In genomic region chr10:12919287-12919686, GRCm38 (mm10) we compare ENCODE assay signal across 9 mouse cellular contexts. TPM values are rescaled to one million over a fixed set of nuclear protein-coding genes. Genes with fewer than 3 reads are reported as not detected.
A peak's percentile ranks its signal among the peaks of the same experiment; 100 is the strongest.
DNase-seq lines count a peak whose midpoint lies in the region; ATAC-seq and TF ChIP-seq lines count a peak whose summit lies in the region.
"Had no signal": no experiment of that assay in that cellular context is flagged by ENCODE, and none has a peak within 500 bp of the region (broad histone marks: within the 10 kb centered on the region; RNA-seq: fewer than 3 reads in every experiment).

No protein-coding gene starts in this region.

- peaks cover 27% of the 10 kb centered on the region for H3K4me1 ChIP-seq in hindbrain, embryonic 10.5 days (replicated peaks)
- H3K4me1 ChIP-seq in hindbrain, embryonic 12.5 days, result peaks cover 8% of the 10 kb centered on the region
- H3K4me1 ChIP-seq in small intestine, adult 2 months (ENCODE audit: control insufficient read depth, insufficient read depth, insufficient read length, low read length), result peaks cover 6% of the 10 kb centered on the region; the same call in 1 of the 2 replicates

- H3K9me3 ChIP-seq in hindbrain, embryonic 10.5 days, result no peaks in the 10 kb centered on the region
- no peaks in the 10 kb centered on the region for H3K9me3 ChIP-seq in hindbrain, embryonic 12.5 days (replicated peaks)
- H3K9me3 ChIP-seq: heart, embryonic 13.5 days had no signal

- DNase-seq in hindbrain, embryonic 10.5 days (ENCODE audit: low spot score), result peak; percentile 31
- DNase-seq in Patski (ENCODE audit: low read depth, low spot score) (peak; percentile 75), liver (peak; percentile 40)
- DNase-seq in heart, adult 18-20 months, result peak; percentile 51 to 68
- no peak for DNase-seq in right cerebral cortex, adult 18-20 months
- DNase-seq in testis, postnatal 14 days (ENCODE audit: low spot score), result no peak

- no peak for TF ChIP-seq POLR2A in small intestine, adult 2 months (IDR thresholded peaks at IDR 0.05; ENCODE audit: low read depth, low read length)

- H3K4me3 ChIP-seq in hindbrain, embryonic 10.5 days, result no peak overlapping the region
- no peak overlapping the region for H3K4me3 ChIP-seq in hindbrain, embryonic 12.5 days
- H3K4me3 ChIP-seq in small intestine, adult 2 months (ENCODE audit: low read depth, low read length), result no peak overlapping the region
- H3K4me3 ChIP-seq: heart, embryonic 13.5 days had no signal

- H3K27me3 ChIP-seq in hindbrain, embryonic 10.5 days (ENCODE audit: insufficient read depth, poor library complexity, severe bottlenecking), result no peaks in the 10 kb centered on the region
- H3K27me3 ChIP-seq in hindbrain, embryonic 12.5 days, result no peaks in the 10 kb centered on the region
- no peaks in the 10 kb centered on the region for H3K27me3 ChIP-seq in Patski
- H3K27me3 ChIP-seq in small intestine, adult 2 months (ENCODE audit: control insufficient read depth, insufficient read depth, low read length), result no peaks in the 10 kb centered on the region
- H3K27me3 ChIP-seq: heart, embryonic 13.5 days had no signal

- no peak overlapping the region for H3K4me2 ChIP-seq in hindbrain, embryonic 12.5 days (replicated peaks)
- H3K4me2 ChIP-seq: heart, embryonic 13.5 days had no signal

- ATAC-seq in hindbrain, embryonic 12.5 days (ENCODE audit: low FRiP score), result no peak
- ATAC-seq in Patski, result peak; percentile 94

- H3K36me3 ChIP-seq in hindbrain, embryonic 10.5 days, result no peaks in the 10 kb centered on the region
- no peaks in the 10 kb centered on the region for H3K36me3 ChIP-seq in hindbrain, embryonic 12.5 days
- H3K36me3 ChIP-seq in small intestine, adult 2 months (ENCODE audit: control insufficient read depth, insufficient read depth, low read length), result no peaks in the 10 kb centered on the region
- H3K36me3 ChIP-seq: heart, embryonic 13.5 days had no signal

- no peak overlapping the region for H3K9ac ChIP-seq in hindbrain, embryonic 12.5 days
- H3K9ac ChIP-seq: heart, embryonic 13.5 days had no signal

- 43% methylated on average over 5 of the region's 5 CpGs for WGBS in hindbrain, embryonic 10.5 days
- WGBS in hindbrain, embryonic 12.5 days, result 41% methylated on average over 5 of the region's 5 CpGs
- 42% methylated on average over 5 of the region's 5 CpGs for WGBS in small intestine, adult 2 months

- POLR2A ChIA-PET in Patski (lab: Charles Lee), result interaction anchor here (0.6 to 1.5 kb wide), 2 partner anchors 51 to 53 kb away, joined by 3 to 10 read pairs; no protein-coding TSS in a partner anchor

- TF ChIP-seq CTCF in Patski (IDR thresholded peaks at IDR 0.05), result peak; percentile 66
- peak; percentile 43; the same call in 1 of the 2 replicates for TF ChIP-seq CTCF in small intestine, adult 2 months (IDR thresholded peaks at IDR 0.05; ENCODE audit: extremely low read depth, insufficient read length, insufficient replicate concordance, low read depth, low read length)

- peak overlapping the region; percentile 56; the same call in 1 of the 2 replicates for H3K27ac ChIP-seq in hindbrain, embryonic 10.5 days
- no peak overlapping the region for H3K27ac ChIP-seq in hindbrain, embryonic 12.5 days
- peak overlapping the region; percentile 3; the same call in 1 of the 2 replicates for H3K27ac ChIP-seq in small intestine, adult 2 months (ENCODE audit: insufficient read depth, low read depth, low read length)
- H3K27ac ChIP-seq: heart, embryonic 13.5 days had no signal

- CTCF ChIA-PET in Patski (lab: Charles Lee), result interaction anchor here (0.7 to 1.4 kb wide), 8 partner anchors 10 to 257 kb away, joined by 3 to 7 read pairs (median 4); no protein-coding TSS in a partner anchor

- in situ Hi-C loops in Patski (cut with MboI; ENCODE audit: low pct_unique_long_range_greater_than_20kb), result no loop called here

RNA-seq across cellular contexts. Expression of gene Stx11, which starts 44.8 kb away (rescaled TPM):
- polyA plus RNA-seq in hindbrain, embryonic 10.5 days (2016; fragmentation: Nextera tagmentation; extraction: Ambion mirVana), result 1.6 and 2.3 TPM in 2 replicates
- 2.2 and 3.0 TPM in 2 replicates for polyA plus RNA-seq in hindbrain, embryonic 12.5 days (2016; fragmentation: Nextera tagmentation; extraction: Ambion mirVana)
- 4.2 TPM for polyA plus RNA-seq in Patski (2021)
- 1 to 10 TPM; 2.2 to 2.4 TPM for total RNA-seq in heart, adult 18-20 months (2021)
- 1.6 and 3.3 TPM in 2 replicates for polyA plus RNA-seq in small intestine, adult 2 months (2012; rRNA removed)

RNA-seq across cellular contexts. Expression of gene Utrn, which starts 50.1 kb away (rescaled TPM):
- 38.7 and 52.9 TPM in 2 replicates for polyA plus RNA-seq in hindbrain, embryonic 10.5 days (2016; fragmentation: Nextera tagmentation; extraction: Ambion mirVana)
- 52.0 and 56.0 TPM in 2 replicates for polyA plus RNA-seq in hindbrain, embryonic 12.5 days (2016; fragmentation: Nextera tagmentation; extraction: Ambion mirVana)
- polyA plus RNA-seq in Patski (2021), result 40.9 TPM
- total RNA-seq in heart, adult 18-20 months (2021), result 10 to 100 TPM; 66.8 to 67.5 TPM
- polyA plus RNA-seq in small intestine, adult 2 months (2012; rRNA removed), result 6.9 and 20.5 TPM in 2 replicates

Comparison
In these comparisons a context has a peak if more than half of its experiments do, and no peak if none do; other contexts are left out.
1. DNase-seq: peak in hindbrain, embryonic 10.5 days (single experiment), Patski (single experiment), heart, adult 18-20 months (2 of 2) and liver (single experiment); none in right cerebral cortex, adult 18-20 months (single experiment) and testis, postnatal 14 days (single experiment).